Mouse (Mus musculus) stomach, postnatal 0 days (tissue): ENCODE measurements at regions not wholly inside any gene's neighbourhood (a gene's known extent, or its start where the extent isn't known, plus 50 kb on each side); places are given as distances from the start of the nearest gene placed in this dataset.

Experiments
- ATAC-seq: fragments of 200-750 bp; cut with Nextera tagmentation; 2 replicates; pipeline ENCODE4 v1.8.0; 2017; ENCODE audit not compliant: low FRiP score, low TSS enrichment
- DNase-seq: peaks from one replicate; pipeline ENCODE4 v3.0.0-alpha.2; 2016; ENCODE audit warnings: low spot score
- H3K27ac ChIP-seq: fragments of 300-500 bp; sonication (generic); replicated peaks from 2 replicates; pipeline ENCODE4 v1.5.1; 2014; ENCODE audit warnings: mild to moderate bottlenecking, control low read depth
- H3K27me3 ChIP-seq: fragments of 300-500 bp; sonication (generic); 2 replicates; pipeline ENCODE4 v1.6.1; 2014; ENCODE audit warnings: low read length; ENCODE audit not compliant: control insufficient read depth, insufficient read depth
- H3K36me3 ChIP-seq: fragments of 300-500 bp; sonication (generic); 2 replicates; pipeline ENCODE4 v1.6.1; 2014; ENCODE audit warnings: low read length, mixed read lengths; ENCODE audit not compliant: control insufficient read depth, insufficient read depth
- H3K4me1 ChIP-seq: fragments of 300-500 bp; sonication (generic); replicated peaks from 2 replicates; pipeline ENCODE4 v1.6.1; 2014; ENCODE audit warnings: antibody characterized with exemption; ENCODE audit not compliant: control insufficient read depth, insufficient read depth
- H3K4me2 ChIP-seq: fragments of 300-500 bp; sonication (generic); replicated peaks from 2 replicates; pipeline ENCODE4 v1.6.1; 2014; ENCODE audit warnings: low read depth, mild to moderate bottlenecking, control low read depth, moderate library complexity
- H3K4me3 ChIP-seq: fragments of 300-500 bp; sonication (generic); 2 replicates; pipeline ENCODE4 v1.5.1; 2014; ENCODE audit warnings: low read depth, low read length, control low read depth
- H3K9ac ChIP-seq: fragments of 300-500 bp; sonication (generic); 2 replicates; pipeline ENCODE4 v1.6.1; 2014; ENCODE audit warnings: mild to moderate bottlenecking, low read length, control low read depth, mixed read lengths
- H3K9me3 ChIP-seq: fragments of 300-500 bp; sonication (generic); 2 replicates; pipeline ENCODE4 v1.6.1; 2016; ENCODE audit warnings: low read length; ENCODE audit not compliant: control insufficient read depth
- CTCF ChIP-seq: IDR thresholded peaks from 2 replicates; pipeline ENCODE4 v1.5.1; 2016; ENCODE audit warnings: antibody characterized with exemption, low read depth, mild to moderate bottlenecking, moderate library complexity
- EP300 ChIP-seq: optimal IDR thresholded peaks from 2 replicates; pipeline ENCODE3; 2016; ENCODE audit warnings: antibody characterized with exemption
- WGBS: fragments of 180-500 bp; shearing (Covaris S2); extraction: QIAGEN DNeasy Blood & Tissue Kit; methylation state at CpG from one replicate; pipeline ENCODE4 v1.1.7; 2014; 5-methylcytosine and 5-hydroxymethylcytosine counted together

GRCm38 (mm10) chr9:50257162-50257561 lies 87.6 kb downstream of the Rpl10-ps3 start:
- peak; percentile 55 for DNase-seq
- 58% methylated on average over 3 of the region's 3 CpGs for WGBS

GRCm38 (mm10) chr9:50244982-50245671 lies 99.6 kb downstream of the Rpl10-ps3 start:
- H3K27ac ChIP-seq, result no peak overlapping the region
- H3K4me2 ChIP-seq, result no peak overlapping the region
- H3K9me3 ChIP-seq, result no peaks in the 10 kb centered on the region
- no peak overlapping the region for H3K9ac ChIP-seq
- no peaks in the 10 kb centered on the region for H3K27me3 ChIP-seq
- no peaks in the 10 kb centered on the region for H3K4me1 ChIP-seq
- no peak overlapping the region for H3K4me3 ChIP-seq
- no peaks in the 10 kb centered on the region for H3K36me3 ChIP-seq
- WGBS, result 46% methylated on average over 5 of the region's 5 CpGs
- DNase-seq, result no peak
- ATAC-seq, result no peak
- TF ChIP-seq CTCF (no peak), EP300 (no peak)

More at GRCm38 (mm10) chr9:50257162-50257561, 87.6 kb downstream of the Rpl10-ps3 start:
- H3K9me3 ChIP-seq, result no peaks in the 10 kb centered on the region
- no peaks in the 10 kb centered on the region for H3K4me1 ChIP-seq
- H3K36me3 ChIP-seq, result no peaks in the 10 kb centered on the region
- no peak overlapping the region for H3K4me3 ChIP-seq
- no peak overlapping the region for H3K9ac ChIP-seq
- TF ChIP-seq CTCF (no peak), EP300 (no peak)
- ATAC-seq, result peak; percentile 95
- H3K27ac ChIP-seq, result no peak overlapping the region
- no peak overlapping the region for H3K4me2 ChIP-seq
- no peaks in the 10 kb centered on the region for H3K27me3 ChIP-seq

- no peak for DNase-seq
- no peaks in the 10 kb centered on the region for H3K27me3 ChIP-seq
- H3K4me1 ChIP-seq, result no peaks in the 10 kb centered on the region
- H3K36me3 ChIP-seq, result no peaks in the 10 kb centered on the region
- no peak overlapping the region for H3K4me2 ChIP-seq
- no peaks in the 10 kb centered on the region for H3K9me3 ChIP-seq
- H3K9ac ChIP-seq, result no peak overlapping the region
- H3K4me3 ChIP-seq, result no peak overlapping the region
- TF ChIP-seq CTCF (no peak), EP300 (no peak)
- no peak for ATAC-seq
- H3K27ac ChIP-seq, result no peak overlapping the region
- WGBS, result 51% methylated on average over 8 of the region's 8 CpGs
These were observed 103.8 kb downstream of the Rpl10-ps3 start for GRCm38 (mm10) chr9:50240923-50241322.

GRCm38 (mm10) chr9:50235908-50236307 lies 108.9 kb downstream of the Rpl10-ps3 start:
- TF ChIP-seq CTCF (no peak), EP300 (no peak)
- H3K9ac ChIP-seq, result no peak overlapping the region
- no peak overlapping the region for H3K4me2 ChIP-seq
- no peaks in the 10 kb centered on the region for H3K4me1 ChIP-seq
- H3K36me3 ChIP-seq, result no peaks in the 10 kb centered on the region
- no peak overlapping the region for H3K4me3 ChIP-seq
- no peak overlapping the region for H3K27ac ChIP-seq
- no peak for DNase-seq
- 46% methylated on average over 1 of the region's 1 CpGs for WGBS
- H3K9me3 ChIP-seq, result no peaks in the 10 kb centered on the region
- ATAC-seq, result no peak; the same call in 1 of the 2 replicates
- no peaks in the 10 kb centered on the region for H3K27me3 ChIP-seq

GRCm38 (mm10) chr9:50234655-50235054 lies 110.1 kb downstream of the Rpl10-ps3 start:
- Histone ChIP-seq H3K4me2 (no peak overlapping the region), H3K27me3 (no peaks in the 10 kb centered on the region), H3K4me3 (no peak overlapping the region), H3K9ac (no peak overlapping the region), H3K36me3 (no peaks in the 10 kb centered on the region), H3K27ac (no peak overlapping the region), H3K4me1 (no peaks in the 10 kb centered on the region), H3K9me3 (no peaks in the 10 kb centered on the region)
- no peak for DNase-seq
- ATAC-seq, result no peak
- TF ChIP-seq CTCF (no peak), EP300 (no peak)
- WGBS, result 76% methylated on average over 6 of the region's 6 CpGs

- no peaks in the 10 kb centered on the region for H3K9me3 ChIP-seq
- no peak overlapping the region for H3K27ac ChIP-seq
- DNase-seq, result peak; percentile 53
- no peak overlapping the region for H3K4me2 ChIP-seq
- no peaks in the 10 kb centered on the region for H3K4me1 ChIP-seq
- no peak overlapping the region for H3K9ac ChIP-seq
- H3K27me3 ChIP-seq, result no peaks in the 10 kb centered on the region
- TF ChIP-seq CTCF (no peak), EP300 (no peak)
- peak; percentile 75 for ATAC-seq
- H3K4me3 ChIP-seq, result no peak overlapping the region
- WGBS, result 87% methylated on average over 4 of the region's 4 CpGs
- H3K36me3 ChIP-seq, result no peaks in the 10 kb centered on the region
These were observed 111.7 kb downstream of the Rpl10-ps3 start for GRCm38 (mm10) chr9:50232958-50233510.
